ENCODE assay signal across 8 mouse cellular contexts in the genomic region with DNA sequence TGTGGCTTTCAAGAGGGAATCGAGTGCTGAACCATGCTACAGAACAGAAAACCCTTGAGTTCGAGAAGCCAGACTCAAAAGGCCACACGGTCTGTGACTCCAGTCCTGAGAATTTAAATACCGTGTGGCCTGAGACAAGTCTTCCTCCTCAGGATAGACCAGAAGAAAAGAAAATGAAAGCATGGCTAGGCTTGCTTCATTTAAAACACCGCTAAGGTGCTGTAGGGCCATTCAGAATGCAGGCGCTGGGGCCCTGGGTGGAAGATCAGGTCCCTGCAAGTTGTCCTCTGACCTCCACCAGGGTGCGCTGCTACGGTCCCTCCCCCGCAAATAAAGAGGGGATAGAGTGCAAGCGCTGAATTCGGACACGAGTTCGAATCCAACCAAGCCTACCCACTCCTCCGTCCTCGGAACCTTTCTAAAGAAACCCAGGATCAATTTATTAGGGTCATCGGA. TPM values are rescaled to one million over a fixed set of nuclear protein-coding genes. Genes with fewer than 3 reads are reported as not detected.
DNase-seq lines count a peak whose midpoint lies in the region; ATAC-seq and TF ChIP-seq lines count a peak whose summit lies in the region.

No protein-coding gene starts in this region.

- H3K9me3 ChIP-seq in ES-E14 (ENCODE audit: control insufficient read depth, insufficient read depth, low read depth, low read length): peaks cover 2% of the 10 kb centered on the region; the same call in 1 of the 2 replicates
- H3K9me3 ChIP-seq in heart, postnatal 0 days (replicated peaks; ENCODE audit: control insufficient read depth, low read length): peaks cover 12% of the 10 kb centered on the region; the same call in 1 of the 2 replicates
- peaks cover 5% of the 10 kb centered on the region; the same call in 1 of the 2 replicates for H3K9me3 ChIP-seq in limb, embryonic 10.5 days (replicated peaks)

- peak; percentile 45 for ATAC-seq in heart, postnatal 0 days (ENCODE audit: insufficient read depth, low read depth)

- H3K4me3 ChIP-seq in ES-E14 (ENCODE audit: insufficient read depth in 1 of 2, low read depth in 1 of 2, low read length in 2 of 2, poor library complexity in 1 of 2, severe bottlenecking in 1 of 2): peak overlapping the region; percentile 82 to 89
- peak overlapping the region; percentile 69 for H3K4me3 ChIP-seq in heart, postnatal 0 days (ENCODE audit: low read depth, low read length)
- peak overlapping the region; percentile 85 for H3K4me3 ChIP-seq in limb, embryonic 10.5 days

- peak overlapping the region; percentile 89 for H3K4me2 ChIP-seq in heart, postnatal 0 days (ENCODE audit: low read depth, low read length)

- peak; percentile 34 for TF ChIP-seq CTCF in heart, postnatal 0 days (IDR thresholded peaks at IDR 0.05; ENCODE audit: low read depth)

- no peak for TF ChIP-seq EP300 in heart, postnatal 0 days (IDR thresholded peaks at IDR 0.05; ENCODE audit: low read depth)

- H3K4me1 ChIP-seq in ES-E14 (ENCODE audit: control insufficient read depth in 2 of 2, insufficient read depth in 2 of 2, low read length in 2 of 2, poor library complexity in 1 of 2): peaks cover 9 to 12% of the 10 kb centered on the region in 2 experiments
- no peaks in the 10 kb centered on the region for H3K4me1 ChIP-seq in heart, postnatal 0 days (ENCODE audit: control insufficient read depth, insufficient read depth)
- peaks cover 17% of the 10 kb centered on the region for H3K4me1 ChIP-seq in limb, embryonic 10.5 days

- peak overlapping the region; percentile 94 for H3K9ac ChIP-seq in ES-E14 (ENCODE audit: insufficient read depth, low read depth, low read length, poor library complexity, severe bottlenecking)
- H3K9ac ChIP-seq in heart, postnatal 0 days (replicated peaks; ENCODE audit: low read depth, low read length): peak overlapping the region; percentile 63

- no peaks in the 10 kb centered on the region for H3K27me3 ChIP-seq in heart, postnatal 0 days (ENCODE audit: control insufficient read depth, insufficient read depth, low read length)
- H3K27me3 ChIP-seq in limb, embryonic 10.5 days (ENCODE audit: low read depth, poor library complexity, severe bottlenecking): no peaks in the 10 kb centered on the region
- H3K27me3 ChIP-seq in splenic B cell, adult 2 months (ENCODE audit: control insufficient read depth, insufficient read depth, low read length, poor library complexity, severe bottlenecking): no peaks in the 10 kb centered on the region

- H3K27ac ChIP-seq in ES-E14 (ENCODE audit: insufficient read depth, low read depth, low read length, poor library complexity, severe bottlenecking): peak overlapping the region; percentile 71
- peak overlapping the region; percentile 26 for H3K27ac ChIP-seq in heart, postnatal 0 days (ENCODE audit: low read depth)
- H3K27ac ChIP-seq in limb, embryonic 10.5 days: peak overlapping the region; percentile 95

- peaks cover 40% of the 10 kb centered on the region for H3K36me3 ChIP-seq in ES-E14 (ENCODE audit: control insufficient read depth, insufficient read depth, low read length, poor library complexity, severe bottlenecking)
- peaks cover 26% of the 10 kb centered on the region; the same call in 1 of the 2 replicates for H3K36me3 ChIP-seq in heart, postnatal 0 days (replicated peaks; ENCODE audit: control insufficient read depth, insufficient read depth, low read length)
- H3K36me3 ChIP-seq in limb, embryonic 10.5 days: peaks cover 40% of the 10 kb centered on the region
- H3K36me3 ChIP-seq in splenic B cell, adult 2 months (ENCODE audit: control insufficient read depth, insufficient read depth, low read length, poor library complexity, severe bottlenecking): no peaks in the 10 kb centered on the region

- WGBS in heart, postnatal 0 days: 10% methylated on average over 16 of the region's 16 CpGs
- 13% methylated on average over 16 of the region's 16 CpGs for WGBS in limb, embryonic 10.5 days

- DNase-seq in ES-E14 (ENCODE audit: low read depth, low spot score): no peak
- DNase-seq in adrenal gland, postnatal 10 days: peak; percentile 66
- peak; percentile 40 for DNase-seq in embryo, embryonic 11.5 days (ENCODE audit: low read depth, low spot score)
- peak; percentile 33 for DNase-seq in heart, postnatal 0 days (ENCODE audit: low spot score)
- DNase-seq in limb, embryonic 10.5 days (ENCODE audit: low spot score): peak; percentile 71
- peak; percentile 72 for DNase-seq in mesoderm, embryonic 11.5 days (ENCODE audit: low read depth, low spot score)
- DNase-seq in splenic B cell, adult 2 months (ENCODE audit: low read depth, low spot score): peak; percentile 70
- no peak for DNase-seq in left cerebral cortex, adult 9 months (ENCODE audit: low spot score in 2 of 2)

- in situ Hi-C loops in ES-E14 (cut with MboI; ENCODE audit: low sequenced_read_pairs in 2 of 2, unreplicated experiment in 2 of 2): no loop called here

TF ChIP-seq in ES-E14, 5 proteins besides CTCF, POLR2A, EP300 and RAD21:
- TF ChIP-seq ZNF384 (IDR thresholded peaks at IDR 0.05; ENCODE audit: low read depth, low read length) (no peak), ZC3H11A (IDR thresholded peaks at IDR 0.05; ENCODE audit: borderline replicate concordance, low read depth, low read length) (0 out of 2 replicates have a peak, but pooled peaks have one; percentile 7)

RNA-seq across cellular contexts. Expression of a gene that starts 0.5 kb away (rescaled TPM):
- 173 and 188 TPM in 2 replicates for total RNA-seq in ES-E14 (2012; rRNA removed)
- 10 to 100 TPM; 16.3 to 27.8 TPM for total RNA-seq in adrenal gland, postnatal 10 days (2021)
- total RNA-seq in heart, postnatal 0 days (2014; rRNA removed; ENCODE audit: low replicate concordance): 19.8 and 36.3 TPM in 2 replicates
- polyA plus RNA-seq in heart, postnatal 0 days (2015; fragmentation: Nextera tagmentation; extraction: Ambion mirVana): 19.2 and 19.4 TPM in 2 replicates
- 159 and 167 TPM in 2 replicates for polyA plus RNA-seq in limb, embryonic 10.5 days (2016; fragmentation: Nextera tagmentation; extraction: Ambion mirVana)

RNA-seq across cellular contexts. Expression of a gene that starts 25.5 kb away (rescaled TPM):
- 0.67 and 1.2 TPM in 2 replicates for total RNA-seq in ES-E14 (2012; rRNA removed)
- total RNA-seq in adrenal gland, postnatal 10 days (2021): 1 to 10 TPM; 3.6 to 5.1 TPM
- total RNA-seq in heart, postnatal 0 days (2014; rRNA removed; ENCODE audit: low replicate concordance): under 0.01 TPM in 1 of 2 replicates, not detected in the other
- 0.01 TPM in 1 of 2 replicates, not detected in the other for polyA plus RNA-seq in heart, postnatal 0 days (2015; fragmentation: Nextera tagmentation; extraction: Ambion mirVana)
- polyA plus RNA-seq in limb, embryonic 10.5 days (2016; fragmentation: Nextera tagmentation; extraction: Ambion mirVana): 0.01 TPM in 1 of 2 replicates, not detected in the other

RNA-seq across cellular contexts. Expression of a gene that starts 31.2 kb away (rescaled TPM):
- total RNA-seq in ES-E14 (2012; rRNA removed): 76.7 and 84.5 TPM in 2 replicates
- total RNA-seq in adrenal gland, postnatal 10 days (2021): 10 to 100 TPM; 92.8 to 97.5 TPM
- total RNA-seq in heart, postnatal 0 days (2014; rRNA removed; ENCODE audit: low replicate concordance): 137 and 139 TPM in 2 replicates
- polyA plus RNA-seq in heart, postnatal 0 days (2015; fragmentation: Nextera tagmentation; extraction: Ambion mirVana): 77.4 and 83.2 TPM in 2 replicates
- 37.2 and 41.7 TPM in 2 replicates for polyA plus RNA-seq in limb, embryonic 10.5 days (2016; fragmentation: Nextera tagmentation; extraction: Ambion mirVana)

Comparison
In these comparisons a context has a peak if more than half of its experiments do, and no peak if none do; other contexts are left out.
1. DNase-seq: peak in adrenal gland, postnatal 10 days (single experiment), embryo, embryonic 11.5 days (single experiment), heart, postnatal 0 days (single experiment), limb, embryonic 10.5 days (single experiment), mesoderm, embryonic 11.5 days (single experiment) and splenic B cell, adult 2 months (single experiment); none in ES-E14 (single experiment) and left cerebral cortex, adult 9 months (0 of 2).
2. H3K27ac ChIP-seq: peak in every context shown above with its lines; median percentile 95 in limb, embryonic 10.5 days; 71 in ES-E14; 26 in heart, postnatal 0 days.
3. Peak in every context shown above with its lines, with median percentiles within 50 percentile points of each other: H3K4me3 ChIP-seq.